Mouse (Mus musculus): ENCODE results near the gene Rrad. TPM values are rescaled to one million over a fixed set of nuclear protein-coding genes. Genes with fewer than 3 reads are reported as not detected.
"Not testable (repeated sequence)": the region's sequence is repeated elsewhere in the genome, so short reads cannot be mapped to it uniquely, and the experiment has no call there.

The Rrad gene
- 10 to 100 TPM; 12.1 to 12.8 TPM for polyA plus RNA-seq (2017; shearing (Covaris generic))

DNA sequence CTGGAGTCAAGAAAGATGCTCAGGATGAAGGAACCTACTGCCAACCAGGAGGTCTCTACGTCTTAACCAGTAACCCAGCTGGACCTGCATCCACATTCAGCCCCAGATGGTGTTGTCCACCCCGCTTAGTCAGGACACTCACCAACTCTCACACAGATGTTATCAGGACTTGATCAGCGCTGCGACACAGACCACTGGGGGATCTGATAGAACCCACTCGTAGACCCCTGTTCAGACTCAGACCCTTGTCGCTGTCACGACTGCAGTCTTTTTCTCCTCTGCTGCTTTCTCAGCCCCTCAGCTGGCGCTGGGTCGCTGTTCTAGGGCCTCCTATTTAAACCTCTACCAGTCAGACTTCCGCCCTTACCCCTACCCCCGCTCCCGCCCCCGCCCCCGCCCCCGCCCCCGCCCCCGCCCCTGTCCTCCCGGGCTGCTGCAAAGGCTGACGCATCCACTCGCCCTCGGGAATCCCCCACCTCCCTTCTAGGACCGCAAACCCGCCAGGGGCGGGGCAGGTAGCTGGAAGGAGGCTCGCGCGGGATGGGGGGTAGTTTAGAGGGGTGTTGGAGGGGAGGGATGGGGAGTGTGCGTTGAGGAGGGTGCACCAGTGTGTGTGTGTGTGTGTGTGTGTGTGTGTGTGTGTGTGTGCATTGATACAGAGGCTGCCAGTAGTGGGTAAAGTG, at the start of gene Rrad:
TSS of gene Rrad (minus strand) at position 347 of the 683 bp plus-strand sequence.
- ATAC-seq, result peak; percentile 89

DNA sequence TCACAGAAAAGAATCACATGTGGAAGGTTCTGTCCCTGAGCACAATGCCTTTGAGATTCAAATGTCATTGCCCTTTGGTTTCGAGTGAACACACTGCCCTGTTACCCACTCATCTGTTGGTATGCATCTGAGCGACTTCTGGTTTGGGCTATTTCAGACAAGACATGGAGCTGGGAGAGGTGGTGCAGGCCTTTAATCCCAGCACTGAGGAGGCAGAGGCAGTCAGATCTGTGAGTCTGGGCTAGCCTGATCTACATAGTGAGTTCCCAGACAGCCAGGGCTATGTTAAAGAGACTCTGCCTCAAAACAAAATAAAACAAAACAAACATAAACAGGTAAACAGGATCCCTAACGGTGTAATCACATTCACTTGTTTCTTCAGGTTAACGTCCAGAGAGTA, 24.5 kb upstream of the Rrad start:
- no peak for ATAC-seq

DNA sequence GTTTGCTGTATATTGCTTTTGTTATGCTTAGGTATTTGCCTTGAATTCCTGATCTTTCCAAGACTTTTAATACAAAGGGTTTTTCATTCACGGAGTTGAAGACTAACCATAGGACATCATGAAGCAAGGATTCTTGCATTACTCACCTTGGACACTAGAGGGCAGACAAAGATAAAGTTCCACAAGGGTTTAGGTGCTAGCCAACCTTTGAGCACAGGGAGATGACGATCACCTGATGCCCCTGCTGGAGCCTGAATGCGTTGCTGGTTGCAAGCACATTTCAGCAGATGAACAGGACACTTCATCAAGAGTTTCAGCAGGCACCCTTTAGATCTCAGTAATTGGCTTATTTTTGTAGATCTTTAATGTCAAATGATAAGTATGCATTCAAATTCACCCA, 23.9 kb upstream of the Rrad start:
- ATAC-seq, result peak; percentile 100

DNA sequence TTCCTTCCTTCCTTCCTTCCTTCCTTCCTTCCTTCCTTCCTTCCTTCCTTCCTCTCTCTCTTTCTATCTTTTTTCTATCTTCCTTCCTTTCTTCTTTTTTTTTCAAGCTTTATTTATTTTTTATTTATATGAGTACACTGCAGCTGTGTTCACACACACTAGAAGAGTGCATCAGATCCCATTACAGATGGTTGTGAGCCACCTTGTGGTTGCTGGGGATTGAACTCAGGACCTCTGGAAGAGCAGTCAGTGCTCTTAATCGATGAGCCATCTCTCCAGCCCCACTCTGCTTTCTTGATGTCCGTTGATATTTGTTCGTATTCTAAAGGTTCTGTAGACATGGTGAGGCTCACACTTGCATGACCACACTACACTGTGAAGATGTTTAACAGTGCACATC, 13.1 kb upstream of the Rrad start:
- not testable (repeated sequence) for ATAC-seq

DNA sequence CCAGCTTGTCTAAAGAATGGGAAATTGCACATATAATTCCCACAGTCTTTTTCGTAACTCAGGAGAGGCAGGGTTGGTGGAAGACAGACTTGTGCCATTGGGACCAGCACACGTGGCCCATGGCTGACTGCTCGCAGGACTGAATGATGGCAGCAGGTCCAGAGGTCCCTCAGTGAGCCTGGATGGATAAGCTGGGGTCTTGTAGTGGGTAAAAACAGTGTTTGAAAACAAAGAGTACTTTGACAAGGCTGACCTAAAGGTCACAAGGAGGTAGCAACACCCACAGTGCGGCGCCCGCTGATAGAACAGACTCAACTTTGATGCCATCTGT, 11.2 kb upstream of the Rrad start:
- no peak for ATAC-seq

DNA sequence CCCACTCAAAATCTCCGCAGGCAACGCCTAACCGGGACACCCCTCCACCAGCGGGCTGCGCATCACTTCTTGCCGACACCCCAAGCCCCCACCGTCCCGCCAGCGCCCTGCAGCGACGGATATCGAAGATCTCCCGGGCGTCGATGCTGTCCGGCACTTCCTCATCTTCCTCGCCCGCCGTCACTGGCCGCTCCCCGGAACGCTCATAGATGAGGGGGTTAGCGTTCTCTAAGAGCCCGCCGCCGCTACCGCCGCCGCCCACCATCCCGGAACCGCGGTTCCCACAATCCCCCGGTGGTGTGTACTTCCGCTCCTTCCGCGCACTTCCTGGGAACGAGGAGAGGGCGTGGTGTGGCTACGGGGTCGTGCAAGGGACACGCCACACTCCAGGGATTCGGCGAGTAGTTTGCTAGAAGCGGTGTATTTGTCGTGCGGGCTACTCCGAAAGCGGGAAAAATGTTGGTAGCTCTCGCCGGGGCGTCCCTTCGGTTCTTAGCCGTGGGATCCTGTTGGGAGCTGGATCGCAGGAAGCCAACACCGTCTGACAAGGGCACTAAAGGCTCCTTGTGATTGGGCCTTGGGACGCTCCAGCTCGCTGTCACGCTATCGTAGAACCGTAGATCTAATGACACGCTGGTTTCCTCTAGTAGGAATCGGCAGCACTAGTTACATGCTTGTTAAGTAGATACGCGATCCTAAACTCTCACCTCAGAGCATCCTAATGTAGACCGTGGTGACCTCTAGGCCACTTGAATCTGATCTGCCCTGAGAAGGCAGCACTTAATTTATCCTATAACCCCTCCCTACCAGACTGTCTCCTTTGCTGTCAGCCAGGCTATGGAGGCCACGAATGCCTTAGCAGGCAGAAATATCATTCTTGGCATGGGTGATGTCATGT, 10.5 kb upstream of the Rrad start, which contains the start of gene Ciao2b:
TSS of gene Ciao2b (minus strand) at position 540 of the 898 bp plus-strand sequence.
- ATAC-seq, result peak; percentile 92

DNA sequence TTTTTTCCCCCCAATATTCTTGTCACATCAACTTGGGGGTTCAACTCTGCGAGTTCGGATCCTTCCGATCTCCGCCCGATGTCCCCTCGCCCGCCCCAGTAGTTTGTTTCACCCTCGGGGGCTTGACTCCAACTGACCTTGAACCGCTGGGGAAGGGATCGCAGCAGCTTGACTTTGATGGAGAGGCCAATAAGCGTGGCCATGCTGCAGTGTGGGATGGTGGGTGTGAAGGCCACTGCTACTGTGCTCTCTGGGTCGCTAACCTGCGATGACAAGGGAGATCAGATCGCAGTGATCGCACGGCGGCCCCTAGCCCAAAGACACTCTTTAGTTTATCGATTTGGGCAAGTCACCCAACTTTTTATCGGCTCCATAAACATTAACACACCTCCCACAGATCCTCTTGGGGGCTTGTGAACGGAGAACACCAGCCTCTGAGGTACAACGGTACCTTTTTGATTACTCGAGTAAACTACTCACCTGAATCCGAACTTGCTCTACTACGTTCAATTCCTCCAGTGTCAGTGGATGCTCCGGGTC, 9.8 kb upstream of the Rrad start:
- ATAC-seq, result no peak

DNA sequence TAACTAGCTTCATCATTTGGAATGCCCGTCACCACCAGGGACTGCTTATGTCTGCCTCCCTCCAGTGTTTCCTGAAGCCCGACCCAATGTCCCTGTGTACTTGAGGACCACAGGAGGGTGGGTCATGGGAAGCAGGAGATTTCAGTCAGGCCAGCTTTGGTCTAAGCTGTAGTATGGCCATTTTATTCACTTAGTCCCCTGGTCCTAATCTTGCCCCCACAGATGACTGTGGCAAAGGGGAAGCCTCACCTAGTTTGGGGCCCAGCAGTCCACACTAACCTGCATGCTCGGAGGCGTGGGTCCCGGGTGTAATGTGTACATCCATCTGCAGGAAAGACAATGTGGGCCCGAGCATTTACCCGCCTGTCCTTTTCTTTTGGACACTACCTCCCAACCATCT, 9.1 kb upstream of the Rrad start:
- no peak for ATAC-seq

DNA sequence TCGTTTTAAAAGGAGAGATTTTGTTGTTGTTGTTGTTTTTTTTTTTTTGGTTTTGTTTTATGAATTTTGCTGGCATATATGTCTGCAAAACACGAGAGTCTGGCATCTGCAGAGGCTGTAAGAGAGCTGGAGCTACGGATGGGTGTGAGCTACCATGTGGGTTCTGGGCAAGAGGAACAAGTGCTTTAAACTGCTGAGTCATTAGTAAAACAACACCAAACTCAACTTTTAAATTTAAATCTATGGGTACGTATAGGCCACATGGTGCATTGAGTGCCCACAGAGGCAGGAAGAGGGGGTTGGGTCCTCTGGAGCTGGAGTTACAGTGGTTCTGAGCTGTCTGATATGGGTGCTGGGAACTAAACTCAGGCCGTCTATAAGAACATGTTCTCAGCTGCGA, 6.9 kb upstream of the Rrad start:
- no peak for ATAC-seq

DNA sequence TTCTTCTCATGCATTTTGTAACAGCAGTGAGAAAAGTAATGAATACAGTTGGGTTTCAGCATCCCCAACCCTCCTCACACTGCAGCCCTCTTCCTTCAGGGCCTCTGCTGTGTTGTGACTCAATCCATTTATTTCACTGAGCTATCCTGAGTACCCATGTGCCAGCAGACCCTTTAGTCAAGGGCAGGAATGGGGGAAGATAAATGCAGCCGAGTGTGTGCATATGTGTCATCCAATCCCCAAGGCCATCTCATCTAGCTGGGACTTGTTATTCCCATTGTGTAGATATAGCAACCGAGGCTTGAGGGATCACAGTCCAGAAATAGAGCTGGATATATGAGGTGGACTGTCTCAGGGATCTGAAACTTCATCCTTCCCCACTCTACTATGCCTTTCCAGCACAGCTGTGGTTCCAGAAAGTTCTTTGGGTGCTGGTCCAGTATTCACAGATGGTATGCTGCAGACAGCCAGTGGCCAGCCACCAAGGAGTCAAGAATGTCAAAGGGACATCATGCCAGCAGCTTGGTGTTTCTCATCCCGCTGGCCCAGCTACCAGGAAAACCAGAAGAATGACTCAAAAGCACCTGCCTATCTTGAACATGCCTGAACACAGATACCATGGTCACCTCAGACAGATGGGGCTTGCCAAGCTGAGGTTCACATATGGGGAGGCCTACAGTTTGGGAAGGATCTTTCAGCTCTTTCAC, 4.0 kb upstream of the Rrad start:
- no peak for ATAC-seq

DNA sequence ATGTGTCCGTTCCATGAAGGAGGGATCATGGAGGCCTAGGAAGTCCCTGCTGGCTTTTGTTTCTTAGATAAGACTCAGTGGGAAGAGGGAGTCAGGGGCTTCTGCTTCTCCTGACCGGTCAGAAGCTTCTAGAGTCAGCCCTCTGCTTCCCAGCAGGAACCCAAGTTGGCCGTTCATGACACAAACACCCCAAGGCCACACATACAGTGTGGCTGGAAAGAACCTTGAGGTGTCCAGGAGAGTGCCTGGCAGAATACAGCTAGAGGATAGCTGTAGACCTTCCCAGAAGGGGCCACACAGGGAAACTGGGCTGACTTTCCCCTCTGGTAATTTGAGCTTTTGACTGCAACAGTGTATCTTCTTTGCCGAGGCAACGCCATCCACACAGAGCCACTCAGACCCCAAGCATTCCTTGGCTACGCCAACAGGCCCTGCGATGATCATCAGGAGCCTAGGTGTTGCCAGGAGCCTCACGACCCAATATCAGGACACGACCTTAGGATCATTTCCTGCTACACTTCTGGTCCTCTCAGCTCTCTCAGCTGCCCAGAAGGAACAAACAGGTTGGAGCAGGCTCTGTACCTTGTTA, 2.1 kb upstream of the Rrad start:
- ATAC-seq, result no peak

DNA sequence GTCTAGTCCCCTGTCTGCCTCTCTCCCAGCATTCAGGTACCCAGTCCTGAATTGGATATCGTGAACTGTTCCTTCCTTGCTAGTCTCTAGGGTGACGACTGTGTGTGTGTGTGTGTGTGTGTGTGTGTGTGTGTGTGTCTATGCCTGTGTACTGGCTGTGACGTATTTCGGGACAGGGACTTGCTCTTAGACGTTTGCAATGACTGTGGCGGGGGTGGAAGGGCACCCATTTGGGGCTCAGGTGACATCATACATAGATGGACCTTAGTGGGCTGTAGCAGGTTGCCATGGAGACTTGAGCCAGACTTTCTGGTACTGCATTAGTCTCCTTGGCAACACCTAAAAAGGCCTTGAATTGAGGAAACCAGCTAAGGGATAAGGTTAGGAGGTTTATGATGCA, 1.4 kb upstream of the Rrad start:
- ATAC-seq, result peak; percentile 12

DNA sequence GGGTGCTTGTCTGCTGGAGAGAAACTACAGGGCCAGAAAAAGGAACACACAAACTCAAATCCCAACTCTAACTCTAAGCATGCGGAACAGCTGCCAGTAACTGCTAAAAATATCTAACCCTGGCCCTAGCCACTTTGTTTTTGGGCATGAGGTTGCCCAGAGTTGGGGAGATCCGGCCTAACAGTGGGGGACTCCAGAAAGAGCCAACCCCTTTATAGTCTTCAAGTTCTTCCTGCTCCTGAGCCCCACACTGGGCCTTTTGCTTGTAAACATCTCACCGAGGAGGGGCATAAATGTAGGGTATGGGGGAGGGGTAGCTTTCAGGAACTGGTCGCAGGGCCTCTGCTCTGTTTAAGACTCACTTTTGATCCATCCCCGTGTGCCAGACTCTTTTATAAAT, 848 bp upstream of the Rrad start:
- ATAC-seq, result peak; percentile 10

DNA sequence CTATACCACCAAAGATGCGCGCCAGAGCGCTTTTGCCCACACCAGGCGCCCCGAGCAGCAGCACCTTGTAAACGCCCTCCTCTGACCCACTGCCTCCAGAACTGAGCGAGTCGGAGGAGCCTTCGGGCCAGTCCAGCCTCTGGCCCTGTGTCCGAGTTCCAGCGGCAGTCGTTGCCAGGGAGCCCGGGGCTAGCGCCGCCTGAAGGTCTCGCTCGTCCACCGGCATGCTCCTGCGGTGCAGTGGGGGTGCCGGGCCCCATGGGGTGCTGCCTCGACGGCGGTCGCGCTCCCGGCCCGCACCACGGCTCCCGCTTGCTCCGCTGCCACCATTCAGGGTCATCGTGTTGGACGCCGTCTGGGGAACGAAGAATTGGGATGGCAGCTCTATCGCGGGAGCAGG, 553 bp downstream of the Rrad start:
- peak; percentile 12 for ATAC-seq

DNA sequence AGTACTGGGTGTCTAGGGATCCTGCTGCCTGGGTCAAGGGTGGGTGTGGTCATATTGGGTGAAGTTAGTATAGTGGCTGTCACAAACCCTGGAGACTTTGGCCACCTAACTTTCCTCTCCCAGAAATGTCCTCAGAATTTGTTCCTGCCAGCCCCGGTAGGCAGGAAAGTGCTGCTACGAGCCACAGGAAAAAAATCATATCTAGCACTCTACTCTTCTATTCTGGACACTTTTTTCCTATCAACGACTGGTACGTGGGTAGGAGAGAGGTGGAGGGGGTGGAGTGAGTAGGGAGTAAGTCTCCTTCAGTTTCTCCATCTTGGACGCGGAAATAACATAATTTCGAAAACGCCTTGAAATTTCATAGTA, 1.0 kb downstream of the Rrad start:
- no peak for ATAC-seq

DNA sequence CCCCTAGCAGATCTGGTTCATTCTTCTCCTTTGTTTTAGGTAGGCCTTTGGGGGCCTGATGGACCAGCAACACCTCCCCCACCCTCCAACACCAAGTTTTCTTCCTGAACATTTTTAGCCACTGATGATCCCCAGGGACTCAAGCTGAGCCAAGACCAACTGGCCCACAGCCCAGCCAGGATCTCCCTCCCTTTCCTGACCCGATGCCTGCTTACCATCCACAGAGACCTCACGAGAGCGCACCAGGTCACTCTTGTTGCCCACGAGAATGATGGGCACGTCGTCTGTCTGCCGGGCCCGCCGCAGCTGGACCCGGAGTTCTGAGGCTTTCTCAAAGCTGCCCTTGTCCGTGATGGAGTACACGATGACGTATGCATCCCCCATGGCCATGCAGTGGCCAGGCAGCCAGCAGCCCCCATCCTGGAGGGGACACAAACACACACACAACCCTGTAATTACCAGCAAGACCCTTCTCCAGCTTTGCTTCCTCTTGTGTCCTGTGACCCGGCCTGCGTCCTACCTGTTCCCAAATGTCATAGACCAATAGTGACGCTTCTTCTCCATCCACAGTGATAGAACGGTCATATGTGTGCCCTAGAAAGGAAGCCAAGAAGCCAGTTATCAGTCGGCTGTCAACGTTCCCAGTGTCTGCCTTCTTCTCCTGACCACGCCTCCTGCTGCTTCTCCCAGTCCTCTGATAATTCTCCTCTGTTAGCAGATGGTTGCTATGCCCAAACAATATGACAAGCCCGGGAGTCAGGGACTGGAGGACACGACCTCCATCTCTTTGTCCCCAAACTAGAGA, 1.6 kb downstream of the Rrad start:
- ATAC-seq, result no peak

DNA sequence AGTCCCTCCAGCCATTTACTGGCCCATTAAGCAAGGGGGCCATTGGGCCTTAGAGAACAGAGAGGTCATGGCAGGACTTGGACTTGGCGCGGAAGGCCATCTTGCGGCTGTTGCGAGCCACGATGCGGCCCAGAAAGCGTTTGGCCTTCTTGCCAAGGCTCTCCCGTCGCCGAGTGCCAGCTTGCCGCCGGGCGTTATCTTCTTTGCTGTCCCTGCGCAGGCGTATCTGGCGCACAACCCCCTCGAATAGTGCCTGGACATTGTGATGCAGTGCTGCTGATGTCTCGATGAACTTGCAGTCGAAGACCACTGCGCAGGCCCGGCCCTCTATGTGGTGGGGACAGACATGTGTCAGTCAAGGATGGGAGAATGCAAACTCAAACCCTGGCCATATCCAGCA, 2.7 kb downstream of the Rrad start:
- ATAC-seq, result no peak

DNA sequence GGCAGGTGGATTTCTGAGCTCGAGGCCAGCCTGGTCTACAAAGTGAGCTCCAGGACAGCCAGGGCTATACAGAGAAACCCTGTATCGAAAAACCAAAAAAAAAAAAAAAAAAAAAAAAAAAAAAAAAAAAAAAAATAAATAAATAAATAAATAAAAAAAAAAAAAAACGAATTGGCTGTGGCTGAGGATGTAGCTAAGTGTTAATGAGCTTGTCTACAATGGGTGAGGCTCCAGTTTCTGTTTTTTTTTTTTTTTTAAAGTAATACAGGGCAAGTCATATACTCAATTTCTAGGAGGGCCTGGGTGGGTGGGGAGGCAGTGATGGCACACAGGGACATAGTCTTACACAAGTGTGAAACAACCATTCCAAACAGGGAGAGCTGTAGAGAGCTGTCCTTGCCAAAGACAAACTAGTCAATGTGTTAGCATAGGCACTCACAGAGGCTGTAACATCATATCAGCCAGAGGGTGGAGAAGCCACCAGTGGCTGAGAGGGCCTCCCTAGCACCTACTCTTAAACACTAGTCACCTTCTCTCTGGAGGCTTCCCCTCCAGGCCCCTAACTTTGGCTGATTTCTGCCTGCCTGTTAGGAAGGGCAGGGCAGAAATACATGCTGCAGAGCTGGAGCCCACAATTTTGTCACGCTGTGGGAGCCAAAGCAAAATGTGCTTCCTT, 3.9 kb downstream of the Rrad start:
- ATAC-seq, result no peak

DNA sequence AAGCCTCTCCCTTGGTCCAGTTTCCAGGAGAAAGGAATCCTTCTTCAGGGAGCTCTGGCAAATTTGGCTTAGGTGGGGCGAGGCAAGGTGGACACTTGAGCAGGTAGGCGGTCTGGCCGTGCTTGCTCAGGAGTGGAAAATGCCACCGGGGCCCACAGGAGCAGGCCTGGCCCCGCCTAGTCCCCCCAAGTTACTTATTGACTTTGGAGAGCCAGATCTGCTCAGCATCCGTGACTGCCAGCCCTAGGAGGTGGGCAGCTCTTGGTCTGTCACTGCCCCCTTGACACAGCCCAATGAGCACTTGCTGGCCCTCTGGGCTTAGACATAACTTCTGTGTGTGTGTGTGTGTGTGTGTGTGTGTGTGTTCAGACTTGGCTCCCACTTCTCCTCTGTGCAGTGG, 7.0 kb downstream of the Rrad start, which contains the start of gene Cdh16:
TSS of gene Cdh16 (minus strand) at position 236 of the 400 bp plus-strand sequence.
- ATAC-seq, result no peak

DNA sequence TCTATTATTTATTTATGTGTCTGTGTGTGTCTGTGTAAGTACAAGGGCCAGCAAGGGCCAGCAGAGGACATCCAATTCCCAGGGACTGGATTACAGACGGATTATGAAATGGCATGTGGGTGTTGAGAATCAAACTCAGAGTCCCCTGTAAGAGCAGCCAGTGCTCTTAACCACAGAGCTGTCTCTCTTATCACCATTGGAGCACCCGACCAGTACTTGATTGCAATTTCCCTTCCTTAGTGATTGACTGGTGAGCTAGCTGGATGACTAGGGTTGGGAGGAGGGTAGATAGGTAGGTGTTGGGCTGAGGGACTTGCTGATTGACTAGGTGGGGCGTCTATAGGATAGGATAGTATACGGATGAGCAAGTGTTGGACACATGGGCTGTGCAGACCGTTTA, 10.4 kb downstream of the Rrad start:
- no peak for ATAC-seq

DNA sequence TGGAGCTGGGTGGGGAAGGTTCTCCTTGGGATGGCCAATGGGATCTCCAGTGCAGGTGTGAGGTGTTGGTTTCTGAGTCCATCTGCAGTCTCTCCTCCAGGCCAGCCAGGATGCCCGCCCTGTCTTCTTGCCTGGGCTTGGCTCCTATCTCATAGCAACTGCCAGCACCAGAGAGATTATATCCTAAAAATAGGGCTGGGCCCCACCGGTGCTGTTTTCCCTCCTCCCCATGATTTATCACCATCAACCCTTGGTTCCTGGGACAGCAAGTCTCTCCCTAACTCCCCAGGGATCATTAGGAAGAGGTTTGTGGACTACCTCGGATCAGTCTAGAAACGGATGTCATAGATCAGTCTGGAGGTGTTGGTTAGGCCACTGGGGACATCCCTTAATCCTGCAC, 18.0 kb downstream of the Rrad start:
- no peak for ATAC-seq
